Mouse (Mus musculus): Measurements from ENCODE around the gene Alg12.

DNA sequence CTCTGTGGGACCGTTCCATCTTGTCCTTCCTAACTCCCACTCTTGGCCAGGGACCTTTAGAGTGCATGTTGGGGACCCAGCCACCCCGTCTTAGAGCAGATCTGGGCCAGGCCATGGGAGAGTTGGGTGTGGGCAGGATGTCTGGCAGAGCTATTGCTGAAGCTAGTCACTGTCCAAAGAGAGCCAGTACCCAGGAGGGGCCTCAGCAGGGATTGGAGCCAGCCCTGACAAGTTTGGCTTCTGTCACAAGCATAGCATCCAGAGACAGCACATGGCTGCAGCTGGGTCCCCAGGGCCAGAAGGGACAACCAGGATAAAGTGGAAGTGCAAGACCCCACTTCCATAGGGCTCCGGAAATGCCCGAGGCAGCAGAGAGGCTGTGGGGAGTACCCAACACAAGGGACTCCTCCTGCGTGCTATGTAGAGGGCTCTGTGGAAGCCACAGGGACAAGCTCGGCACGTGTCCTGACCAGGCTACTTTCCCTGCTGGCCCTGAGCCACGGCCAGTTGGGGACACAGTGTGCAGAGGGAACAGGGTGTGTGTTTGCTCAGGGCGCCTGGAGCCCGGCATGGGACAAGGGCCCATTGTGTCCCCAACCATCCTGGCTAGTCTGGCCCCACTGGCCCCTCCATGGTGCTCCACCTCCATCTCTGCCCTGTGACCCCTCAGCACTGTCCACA lies 31.2 kb upstream of the Alg12 start:
- no peak for TF ChIP-seq CTCF (IDR thresholded peaks at IDR 0.05; ENCODE audit: borderline replicate concordance, insufficient read depth, low read length)
- no peak for TF ChIP-seq POLR2A (IDR thresholded peaks at IDR 0.05; ENCODE audit: low read depth, low read length)
